Comparison of ENCODE assay signal across 18 mouse cellular contexts in genomic region chr2:178969732-178970131, GRCm38 (mm10).
"Had no signal": no experiment of that assay in that cellular context is flagged by ENCODE, and none has a peak within 500 bp of the region (broad histone marks: within the 10 kb centered on the region; RNA-seq: fewer than 3 reads in every experiment).

No protein-coding gene starts in this region.

- H3K9me3 ChIP-seq: liver, embryonic 15.5 days; lung, embryonic 15.5 days; midbrain, embryonic 13.5 days; neural tube, embryonic 12.5 days; stomach, embryonic 15.5 days had no signal

- H3K4me1 ChIP-seq: liver, embryonic 13.5 days; liver, embryonic 15.5 days; lung, embryonic 15.5 days; megakaryocyte, embryonic 14.5 days; neural tube, embryonic 12.5 days; stomach, embryonic 15.5 days had no signal

- H3K4me3 ChIP-seq: liver, embryonic 13.5 days; liver, embryonic 15.5 days; lung, embryonic 15.5 days; midbrain, embryonic 13.5 days; neural tube, embryonic 12.5 days; stomach, embryonic 15.5 days had no signal

- ATAC-seq: liver, postnatal 0 days; lung, postnatal 0 days; midbrain, embryonic 13.5 days had no signal

- DNase-seq: liver, embryonic 13.5 days; liver, postnatal 0 days; lung, adult 2 months; lung, postnatal 14 days; lung, postnatal 36 days; right cerebral cortex, postnatal 25 days; thymus, adult 2 months; thymus, postnatal 25 days; thymus, postnatal 4 days had no signal

- H3K9ac ChIP-seq: liver, embryonic 13.5 days; liver, embryonic 15.5 days; liver, postnatal 0 days; lung, embryonic 15.5 days; midbrain, embryonic 13.5 days; neural tube, embryonic 12.5 days; stomach, embryonic 15.5 days had no signal

- H3K27ac ChIP-seq: liver, embryonic 13.5 days; liver, embryonic 15.5 days; lung, embryonic 15.5 days; macrophage; midbrain, embryonic 13.5 days; neural tube, embryonic 12.5 days; stomach, embryonic 15.5 days; stomach, postnatal 0 days had no signal

- H3K36me3 ChIP-seq: liver, embryonic 13.5 days; liver, embryonic 15.5 days; lung, embryonic 15.5 days; midbrain, embryonic 13.5 days; neural tube, embryonic 12.5 days; stomach, embryonic 15.5 days had no signal

- H3K27me3 ChIP-seq: liver, embryonic 13.5 days; liver, embryonic 15.5 days; lung, embryonic 15.5 days; megakaryocyte, embryonic 14.5 days; midbrain, embryonic 13.5 days; neural tube, embryonic 12.5 days; stomach, embryonic 15.5 days had no signal

- H3K4me2 ChIP-seq: liver, embryonic 13.5 days; liver, embryonic 15.5 days; lung, embryonic 15.5 days; midbrain, embryonic 13.5 days; neural tube, embryonic 12.5 days; stomach, embryonic 15.5 days had no signal
